20 mouse cellular contexts compared by ENCODE assay signal in genomic region chr4:8201631-8202030, GRCm38 (mm10). TPM values are rescaled to one million over a fixed set of nuclear protein-coding genes. Genes with fewer than 3 reads are reported as not detected.
"Had no signal": no experiment of that assay in that cellular context is flagged by ENCODE, and none has a peak within 500 bp of the region (broad histone marks: within the 10 kb centered on the region; RNA-seq: fewer than 3 reads in every experiment).

No protein-coding gene starts in this region.

- DNase-seq: lung, adult 18-20 months; lung, embryonic 14.5 days; lung, postnatal 10 days; lung, postnatal 4 days; midbrain, embryonic 14.5 days; retina, postnatal 1 day; right cerebral cortex, adult 18-20 months; right cerebral cortex, postnatal 25 days; right cerebral cortex, postnatal 4 days; spleen, adult 18-20 months; thymus, adult 18-20 months; thymus, postnatal 14 days; thymus, postnatal 36 days had no signal

- H3K9ac ChIP-seq: lung, embryonic 14.5 days; midbrain, embryonic 12.5 days; neural tube, embryonic 13.5 days; neural tube, embryonic 15.5 days had no signal

- H3K27me3 ChIP-seq: midbrain, embryonic 12.5 days; neural tube, embryonic 13.5 days; neural tube, embryonic 15.5 days had no signal

- H3K4me1 ChIP-seq: midbrain, embryonic 10.5 days; midbrain, embryonic 12.5 days; neural tube, embryonic 13.5 days; neural tube, embryonic 15.5 days had no signal

- ATAC-seq: midbrain, embryonic 16.5 days had no signal

- H3K4me2 ChIP-seq: lung, embryonic 14.5 days; midbrain, embryonic 12.5 days; neural tube, embryonic 13.5 days; neural tube, embryonic 15.5 days had no signal

- H3K27ac ChIP-seq: midbrain, embryonic 10.5 days; midbrain, embryonic 12.5 days; neural tube, embryonic 13.5 days; neural tube, embryonic 15.5 days had no signal

- H3K36me3 ChIP-seq: midbrain, embryonic 10.5 days; midbrain, embryonic 12.5 days; neural tube, embryonic 13.5 days; neural tube, embryonic 15.5 days had no signal

- H3K9me3 ChIP-seq: midbrain, embryonic 10.5 days; midbrain, embryonic 12.5 days; neural tube, embryonic 13.5 days; neural tube, embryonic 15.5 days had no signal

- H3K4me3 ChIP-seq: midbrain, embryonic 10.5 days; midbrain, embryonic 12.5 days; myocyte; neural tube, embryonic 13.5 days; neural tube, embryonic 15.5 days had no signal

RNA-seq across cellular contexts. Expression of gene Car8, which starts 37.2 kb away (rescaled TPM):
- total RNA-seq: megakaryocyte-erythroid progenitor cell, adult 5-6 weeks had no signal
